ENCODE assay signal across 8 mouse cellular contexts in genomic region chr8:71464513-71465500, GRCm38 (mm10). TPM values are rescaled to one million over a fixed set of nuclear protein-coding genes. Genes with fewer than 3 reads are reported as not detected.
DNase-seq lines count a peak whose midpoint lies in the region; ATAC-seq lines count a peak whose summit lies in the region.

Gene Mrpl34, plus strand, starts transcription at chr8:71464959.

- peak; percentile 100 for DNase-seq in Muller cell, postnatal 12 days (ENCODE audit: inconsistent ontology term)
- DNase-seq in cerebellum, adult 9-11 months: peak; percentile 100
- peak; percentile 100 for DNase-seq in frontal cortex, adult 2 months (ENCODE audit: extremely low spot score in 1 of 2, low spot score in 1 of 2)
- peak; percentile 100 for DNase-seq in hindbrain, embryonic 11.5 days (ENCODE audit: low spot score)
- DNase-seq in layer of hippocampus, postnatal 10 days (ENCODE audit: low spot score in 2 of 2): peak; percentile 99 to 100
- DNase-seq in lung, postnatal 10 days: peak; percentile 100
- DNase-seq in ovary, postnatal 36 days (ENCODE audit: low spot score): peak; percentile 98
- peak; percentile 99 for DNase-seq in thymus, postnatal 25 days

- under 1% methylated on average over 59 of the region's 59 CpGs for WGBS in hindbrain, embryonic 11.5 days

- peak within 1 kb of the TSS; percentile 88 for H3K4me3 ChIP-seq in hindbrain, embryonic 11.5 days (ENCODE audit: low read depth, low read length)

- H3K27me3 ChIP-seq in hindbrain, embryonic 11.5 days (ENCODE audit: control insufficient read depth, insufficient read depth, low read length): no peaks in the 10 kb centered on the region

- H3K27ac ChIP-seq in hindbrain, embryonic 11.5 days (ENCODE audit: low read depth, low read length): peak within 1 kb of the TSS; percentile 71

- peak within 1 kb of the TSS; percentile 85 for H3K4me2 ChIP-seq in hindbrain, embryonic 11.5 days (replicated peaks; ENCODE audit: low read depth, low read length)

- peak within 1 kb of the TSS; percentile 90 for H3K9ac ChIP-seq in hindbrain, embryonic 11.5 days (ENCODE audit: low read depth, low read length)

- peaks cover 15% of the 10 kb centered on the region for H3K4me1 ChIP-seq in hindbrain, embryonic 11.5 days (replicated peaks; ENCODE audit: control insufficient read depth, insufficient read depth, low read length)

- peak; percentile 81 for ATAC-seq in hindbrain, embryonic 11.5 days (ENCODE audit: low FRiP score)

- no peaks in the 10 kb centered on the region for H3K9me3 ChIP-seq in hindbrain, embryonic 11.5 days (ENCODE audit: control insufficient read depth, low read length)

- peaks cover 8% of the 10 kb centered on the region; the same call in 1 of the 2 replicates for H3K36me3 ChIP-seq in hindbrain, embryonic 11.5 days (ENCODE audit: control insufficient read depth, insufficient read depth, low read length)

RNA-seq across cellular contexts. Expression of gene Mrpl34, which starts in this region (rescaled TPM):
- 45.0 and 57.4 TPM in 2 replicates for polyA plus RNA-seq in frontal cortex, adult 2 months (2012; rRNA removed)
- 231 and 239 TPM in 2 replicates for polyA plus RNA-seq in hindbrain, embryonic 11.5 days (2014; fragmentation: Nextera tagmentation; extraction: Ambion mirVana)
- total RNA-seq in layer of hippocampus, postnatal 10 days (2021): 10 to 100 TPM; 59.5 to 69.2 TPM

Comparison
In these comparisons a context has a peak if more than half of its experiments do, and no peak if none do; other contexts are left out.
1. Peak in every context shown above with its lines: DNase-seq, ATAC-seq, H3K4me3 ChIP-seq and H3K27ac ChIP-seq.